Mouse (Mus musculus) neural tube, postnatal 0 days (tissue): ENCODE data around the gene Sec14l5. TPM values are rescaled to one million over a fixed set of nuclear protein-coding genes. Genes with fewer than 3 reads are reported as not detected.

Experiments used
- microRNA-seq: library from miRNA; unstranded; fragments of <30 nt; microRNA quantifications from one replicate; pipeline ENCODE4, GENCODE M21; 2016
- polyA plus RNA-seq: library from polyadenylated mRNA; unstranded; fragments of >200 nt; fragmentation: Nextera tagmentation; extraction: Ambion mirVana; gene quantifications from 2 replicates; pipeline ENCODE4 v1.2.1, GENCODE M21; 2015

Gene Sec14l5
- 0.25 and 0.27 TPM in 2 replicates for polyA plus RNA-seq

DNA sequence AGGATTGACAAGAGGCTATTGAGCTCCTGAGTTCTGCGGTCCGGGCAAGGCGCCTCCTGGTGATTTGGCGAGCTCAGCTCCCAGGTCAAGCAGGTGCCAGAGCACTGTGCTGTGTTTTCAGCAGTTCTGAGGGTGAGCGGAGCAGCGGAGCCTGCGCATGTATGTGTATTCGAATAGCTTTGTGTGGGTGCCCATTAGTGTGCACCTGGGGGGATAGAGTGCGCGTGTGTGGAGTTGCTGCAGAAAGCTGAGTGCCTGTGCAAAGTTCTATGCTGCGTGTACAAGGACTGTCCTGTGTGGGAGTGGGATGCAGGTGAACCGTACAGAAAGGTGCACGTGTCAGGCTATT, at the start of gene Sec14l5:
Gene Sec14l5 (plus strand): TSS at position 73 of the 349 bp plus-strand sequence.

DNA sequence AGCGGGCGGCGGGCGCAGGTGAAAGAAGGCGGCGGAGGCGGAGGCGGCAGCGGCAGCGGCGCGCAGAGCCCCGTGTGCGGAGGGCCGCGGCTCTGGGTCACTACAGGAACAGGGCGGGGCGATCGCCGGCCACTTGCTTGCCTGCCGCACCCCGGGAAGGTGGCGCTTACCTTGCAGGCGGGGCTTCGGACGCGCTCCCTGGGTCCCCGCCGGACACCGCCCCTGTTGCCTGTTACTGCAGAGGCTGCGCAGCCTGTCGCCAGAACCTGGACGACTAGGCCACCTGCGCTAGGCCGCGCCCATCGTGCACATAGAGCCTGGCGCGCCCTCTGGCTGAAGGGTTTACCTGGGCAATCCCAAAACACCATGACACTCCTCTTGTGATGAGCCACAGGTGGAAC, 14.5 kb upstream of the Sec14l5 start, which contains the start of gene Ppl:
Gene Ppl (minus strand): TSS at position 21 of the 401 bp plus-strand sequence.

DNA sequence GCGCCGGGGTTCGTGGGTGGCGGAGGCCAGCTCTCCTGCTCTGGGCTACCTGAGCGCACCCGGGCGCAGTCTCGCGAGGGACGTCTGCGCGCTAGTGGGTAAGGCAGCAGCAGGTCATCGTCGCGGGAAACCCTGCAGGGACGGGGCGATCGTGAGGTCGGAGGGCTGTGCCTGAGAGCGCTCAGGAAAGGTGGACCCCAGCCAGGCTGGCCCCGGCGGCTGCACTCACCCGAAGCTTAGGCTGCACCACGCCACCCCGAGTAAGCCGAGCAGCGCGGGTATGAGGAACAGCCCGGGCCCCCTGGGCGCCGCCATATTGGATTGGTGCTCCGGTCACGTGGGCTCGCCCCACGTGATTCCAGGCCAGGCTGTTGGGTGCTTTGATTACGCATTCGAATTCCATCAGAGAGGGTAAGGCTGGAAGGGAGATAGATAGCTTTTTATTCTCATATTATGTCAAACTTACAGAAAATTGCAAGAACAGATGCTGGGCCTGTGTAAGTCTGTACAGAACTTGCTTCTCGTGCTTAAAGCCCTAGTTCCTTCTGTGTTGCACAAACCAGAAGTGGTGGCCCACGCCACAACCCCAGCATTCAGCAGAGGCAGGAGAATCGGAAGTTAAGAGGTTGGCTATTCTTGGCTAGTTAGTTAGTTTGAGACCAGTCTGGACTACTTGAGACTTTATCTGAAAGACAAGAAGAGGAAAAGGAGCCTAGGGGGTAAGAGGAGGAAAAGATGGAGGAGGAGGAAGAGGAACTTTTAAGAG, 56.9 kb downstream of the Sec14l5 start, which contains the start of gene Nagpa:
Gene Nagpa (minus strand): TSS at position 345 of the 766 bp plus-strand sequence.

DNA sequence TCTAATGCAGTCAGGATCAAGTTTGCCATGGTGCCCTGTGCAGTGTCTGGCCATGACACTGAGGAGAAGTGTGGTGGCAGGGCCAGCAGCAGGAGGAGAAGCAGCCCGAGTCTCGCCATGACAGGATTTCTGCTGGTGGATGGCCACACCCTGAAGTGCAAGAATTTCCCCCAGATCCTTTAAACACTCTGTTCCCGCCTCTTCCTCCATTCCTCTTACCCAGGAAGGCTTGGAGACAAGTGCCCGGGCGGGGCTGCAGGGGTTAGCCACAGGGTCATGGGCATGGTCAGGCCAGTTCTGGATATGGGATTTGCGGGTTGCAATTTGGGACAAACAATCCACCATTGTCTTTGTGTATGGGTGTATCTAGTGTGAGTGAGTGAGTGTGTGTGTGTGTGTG, 75.2 kb downstream of the Sec14l5 start, which contains the start of gene AU021092:
Gene AU021092 (minus strand): TSS at position 160 of the 400 bp plus-strand sequence.

DNA sequence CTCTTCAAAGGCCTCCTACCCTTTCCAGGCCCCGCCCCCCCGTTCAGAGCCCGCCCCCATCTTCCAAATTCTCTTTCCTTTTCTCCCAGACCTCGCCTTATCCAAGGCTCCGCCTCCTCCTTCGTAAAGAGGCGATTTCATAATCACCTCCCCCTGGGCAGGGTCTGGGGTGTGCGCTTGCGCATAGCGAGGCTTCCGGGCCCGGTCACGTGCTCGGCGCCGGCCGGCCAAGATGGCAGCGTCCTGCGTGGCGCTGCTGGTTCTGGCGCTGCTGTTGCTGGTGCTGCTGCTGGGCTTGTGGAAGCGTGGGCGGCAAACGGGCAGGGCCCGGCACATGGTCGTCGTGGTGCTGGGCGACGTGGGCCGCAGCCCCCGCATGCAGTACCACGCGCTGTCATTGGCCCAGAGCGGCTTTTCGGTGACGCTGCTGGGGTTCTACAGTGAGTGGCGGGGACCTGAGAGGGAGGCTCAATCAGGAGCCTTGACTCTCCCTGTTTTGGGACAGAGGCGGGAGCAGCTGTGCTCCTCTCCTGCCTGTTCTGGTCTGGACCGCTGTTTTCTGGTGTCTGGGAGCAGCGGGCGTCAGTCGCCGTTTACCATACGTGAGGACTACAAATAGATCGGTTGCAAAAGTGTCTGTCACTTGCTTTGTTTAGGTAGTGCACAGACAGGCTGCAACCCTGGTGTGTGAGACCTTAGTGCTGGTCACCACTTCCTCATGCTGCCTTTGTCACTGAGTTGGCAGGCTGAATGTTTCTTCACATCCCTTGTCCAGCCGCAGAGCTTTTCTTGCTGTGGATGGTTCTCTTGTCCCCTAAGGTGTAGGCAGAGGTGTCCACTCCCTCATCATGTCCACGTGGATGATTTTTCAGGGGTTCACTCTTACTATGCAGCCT, 86.8 kb downstream of the Sec14l5 start, which contains the start of gene Alg1:
Gene Alg1 (plus strand): TSS at position 204 of the 896 bp plus-strand sequence.

Small RNAs within 50 kb of the gene (microRNA-seq; reads per million reads assigned to microRNA genes)
- gene Gm23689 (not detected), gene Gm26095 (not detected), gene Mir6364 (not detected)

Other genes starting within 250 kb of the Sec14l5 start
- gene Nudt16l1, start 208.3 kb upstream of the Sec14l5 start, polyA plus RNA-seq = 131 and 133 TPM in 2 replicates
- gene Anks3, start 182.9 kb upstream of the Sec14l5 start, polyA plus RNA-seq = 39.5 and 54.6 TPM in 2 replicates
- gene Sept12, start 149.3 kb upstream of the Sec14l5 start, polyA plus RNA-seq = not detected in 2 replicates
- not detected in 2 replicates for gene Smim22, start 139.8 kb upstream of the Sec14l5 start, polyA plus RNA-seq
- gene Rogdi, start 133.6 kb upstream of the Sec14l5 start, polyA plus RNA-seq = 150 and 178 TPM in 2 replicates
- 117 and 125 TPM in 2 replicates for gene Glyr1, start 97.2 kb upstream of the Sec14l5 start, polyA plus RNA-seq
- 8.8 and 9.1 TPM in 2 replicates for gene Ubn1, start 97.1 kb upstream of the Sec14l5 start, polyA plus RNA-seq
- 0.09 and 0.15 TPM in 2 replicates for gene Ppl, start 14.7 kb upstream of the Sec14l5 start, polyA plus RNA-seq
- 8.3 and 12.6 TPM in 2 replicates for gene Nagpa, start 56.9 kb downstream of the Sec14l5 start, polyA plus RNA-seq
- gene AU021092, start 75.2 kb downstream of the Sec14l5 start, polyA plus RNA-seq = 10.0 and 13.9 TPM in 2 replicates
- gene Alg1, start 86.5 kb downstream of the Sec14l5 start, polyA plus RNA-seq = 44.7 and 47.3 TPM in 2 replicates
- 8.3 and 10.5 TPM in 2 replicates for gene Eef2kmt, start 108.9 kb downstream of the Sec14l5 start, polyA plus RNA-seq